Mouse (Mus musculus): ENCODE results near the gene Olfr1391. TPM values are rescaled to one million over a fixed set of nuclear protein-coding genes. Genes with fewer than 3 reads are reported as not detected.
A peak's percentile ranks its signal among the peaks of the same experiment; 100 is the strongest.
"Not testable (repeated sequence)": the region's sequence is repeated elsewhere in the genome, so short reads cannot be mapped to it uniquely, and the experiment has no call there.

Olfr1391 gene
- not detected in 2 replicates for polyA plus RNA-seq (2014; fragmentation: Nextera tagmentation; extraction: Ambion mirVana)

DNA sequence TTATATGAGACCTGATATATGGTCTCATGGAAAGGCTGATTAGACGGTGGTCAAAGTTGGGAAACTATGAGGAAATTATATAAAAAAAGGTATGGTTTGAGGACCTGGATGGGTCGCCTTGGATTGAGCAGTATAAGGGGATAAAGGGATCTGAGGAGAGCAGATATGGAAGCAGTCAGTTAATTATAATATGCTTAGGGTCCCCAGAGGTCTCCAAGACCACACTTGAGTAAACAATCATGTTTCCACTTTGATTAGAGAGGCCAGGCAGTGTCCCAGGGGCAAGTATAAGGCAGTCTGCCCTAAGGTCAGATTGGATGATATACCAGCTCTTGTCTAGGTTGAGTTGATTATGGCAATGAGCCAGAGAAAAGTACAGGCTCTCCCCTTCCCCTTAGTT, at the start of gene Olfr1391:
TSS of gene Olfr1391 (plus strand) at position 301 of the 400 bp plus-strand sequence.
- Histone ChIP-seq H3K9me3 (ENCODE audit: control insufficient read depth, low read length) (no peaks in the 10 kb centered on the region), H3K4me1 (ENCODE audit: control insufficient read depth, insufficient read depth, low read length) (no peaks in the 10 kb centered on the region), H3K4me3 (ENCODE audit: low read depth, low read length) (no peak within 1 kb of the TSS), H3K36me3 (ENCODE audit: control insufficient read depth, insufficient read depth, low read length) (no peaks in the 10 kb centered on the region), H3K27ac (replicated peaks; ENCODE audit: low read depth, low read length) (no peak within 1 kb of the TSS), H3K4me2 (ENCODE audit: low read depth, low read length) (no peak within 1 kb of the TSS), H3K27me3 (replicated peaks; ENCODE audit: control insufficient read depth, insufficient read depth, low read length) (no peaks in the 10 kb centered on the region), H3K9ac (ENCODE audit: low read depth, low read length) (no peak within 1 kb of the TSS)
- WGBS: 74% methylated on average over 2 of the region's 2 CpGs
- ATAC-seq (ENCODE audit: low read depth) (no peak), DNase-seq (ENCODE audit: low spot score) (no peak)

GRCm38 (mm10) chr11:49273834-49274519, 48.6 kb upstream of the Olfr1391 start:
- DNase-seq (ENCODE audit: low spot score): no peak
- no peak overlapping the region for H3K4me2 ChIP-seq (ENCODE audit: low read depth, low read length)
- WGBS: 52% methylated on average over 11 of the region's 11 CpGs
- H3K4me1 ChIP-seq (ENCODE audit: control insufficient read depth, insufficient read depth, low read length): no peaks in the 10 kb centered on the region
- H3K4me3 ChIP-seq (ENCODE audit: low read depth, low read length): no peak overlapping the region
- no peak for ATAC-seq (ENCODE audit: low read depth)
- no peak overlapping the region for H3K9ac ChIP-seq (ENCODE audit: low read depth, low read length)
- no peaks in the 10 kb centered on the region for H3K9me3 ChIP-seq (ENCODE audit: control insufficient read depth, low read length)
- H3K27me3 ChIP-seq (replicated peaks; ENCODE audit: control insufficient read depth, insufficient read depth, low read length): no peaks in the 10 kb centered on the region
- H3K36me3 ChIP-seq (ENCODE audit: control insufficient read depth, insufficient read depth, low read length): no peaks in the 10 kb centered on the region
- no peak overlapping the region for H3K27ac ChIP-seq (replicated peaks; ENCODE audit: low read depth, low read length)

DNA sequence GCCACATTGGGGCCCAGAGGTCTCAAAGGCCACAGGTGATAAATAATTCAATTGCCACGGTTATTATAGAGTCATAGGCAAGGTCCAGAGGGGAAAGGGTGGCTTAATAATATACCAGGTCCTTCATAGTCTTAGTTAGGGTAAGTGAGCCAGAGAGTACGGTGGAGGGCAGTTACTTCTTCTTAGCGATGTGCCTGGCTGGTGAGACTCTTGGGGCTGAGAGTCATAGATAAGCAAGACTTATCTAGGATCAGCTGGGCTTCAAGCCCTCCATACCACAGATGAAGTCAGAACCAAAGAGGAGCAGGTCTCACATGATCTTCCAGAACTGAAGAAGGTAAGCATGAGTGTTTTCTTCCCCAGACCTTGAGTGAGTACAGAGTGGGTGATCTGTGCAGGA, 44.3 kb upstream of the Olfr1391 start, which contains the start of gene Olfr1393:
TSS of gene Olfr1393 (plus strand) at position 83 of the 400 bp plus-strand sequence.
- ATAC-seq (ENCODE audit: low read depth): no peak
- H3K9ac ChIP-seq (ENCODE audit: low read depth, low read length): no peak within 1 kb of the TSS
- WGBS: 84% methylated on average over 3 of the region's 3 CpGs

GRCm38 (mm10) chr11:49284982-49285381, 37.6 kb upstream of the Olfr1391 start, which contains the start of gene Olfr1392:
Gene Olfr1392 (plus strand): TSS chr11:49285282.
- not testable (repeated sequence) for H3K4me2 ChIP-seq (ENCODE audit: low read depth, low read length)

More for the DNA sequence above, 44.3 kb upstream of the Olfr1391 start, which contains the start of gene Olfr1393:
- DNase-seq (ENCODE audit: low spot score): no peak
- H3K27ac ChIP-seq (replicated peaks; ENCODE audit: low read depth, low read length): no peak within 1 kb of the TSS
- H3K27me3 ChIP-seq (replicated peaks; ENCODE audit: control insufficient read depth, insufficient read depth, low read length): no peaks in the 10 kb centered on the region
- no peaks in the 10 kb centered on the region for H3K36me3 ChIP-seq (ENCODE audit: control insufficient read depth, insufficient read depth, low read length)
- no peaks in the 10 kb centered on the region for H3K9me3 ChIP-seq (ENCODE audit: control insufficient read depth, low read length)
- H3K4me3 ChIP-seq (ENCODE audit: low read depth, low read length): no peak within 1 kb of the TSS
- no peak within 1 kb of the TSS for H3K4me2 ChIP-seq (ENCODE audit: low read depth, low read length)
- H3K4me1 ChIP-seq (ENCODE audit: control insufficient read depth, insufficient read depth, low read length): no peaks in the 10 kb centered on the region

GRCm38 (mm10) chr11:49287251-49287650, 35.3 kb upstream of the Olfr1391 start:
- ATAC-seq (ENCODE audit: low read depth): no peak
- Histone ChIP-seq H3K27me3 (replicated peaks; ENCODE audit: control insufficient read depth, insufficient read depth, low read length) (no peaks in the 10 kb centered on the region), H3K9ac (ENCODE audit: low read depth, low read length) (no peak overlapping the region), H3K4me3 (ENCODE audit: low read depth, low read length) (no peak overlapping the region), H3K27ac (replicated peaks; ENCODE audit: low read depth, low read length) (no peak overlapping the region), H3K4me1 (ENCODE audit: control insufficient read depth, insufficient read depth, low read length) (no peaks in the 10 kb centered on the region), H3K36me3 (ENCODE audit: control insufficient read depth, insufficient read depth, low read length) (no peaks in the 10 kb centered on the region), H3K4me2 (ENCODE audit: low read depth, low read length) (no peak overlapping the region), H3K9me3 (ENCODE audit: control insufficient read depth, low read length) (no peaks in the 10 kb centered on the region)
- WGBS: 68% methylated on average over 2 of the region's 2 CpGs
- no peak for DNase-seq (ENCODE audit: low spot score)

More at GRCm38 (mm10) chr11:49284982-49285381, 37.6 kb upstream of the Olfr1391 start, which contains the start of gene Olfr1392:
- DNase-seq (ENCODE audit: low spot score); H3K4me3 ChIP-seq (ENCODE audit: low read depth, low read length); H3K27ac ChIP-seq (replicated peaks; ENCODE audit: low read depth, low read length); H3K9me3 ChIP-seq (ENCODE audit: control insufficient read depth, low read length); H3K27me3 ChIP-seq (replicated peaks; ENCODE audit: control insufficient read depth, insufficient read depth, low read length); H3K4me1 ChIP-seq (ENCODE audit: control insufficient read depth, insufficient read depth, low read length); H3K36me3 ChIP-seq (ENCODE audit: control insufficient read depth, insufficient read depth, low read length); H3K9ac ChIP-seq (ENCODE audit: low read depth, low read length); ATAC-seq (ENCODE audit: low read depth): not testable (repeated sequence)
- WGBS: 45% methylated on average over 1 of the region's 1 CpGs

DNA sequence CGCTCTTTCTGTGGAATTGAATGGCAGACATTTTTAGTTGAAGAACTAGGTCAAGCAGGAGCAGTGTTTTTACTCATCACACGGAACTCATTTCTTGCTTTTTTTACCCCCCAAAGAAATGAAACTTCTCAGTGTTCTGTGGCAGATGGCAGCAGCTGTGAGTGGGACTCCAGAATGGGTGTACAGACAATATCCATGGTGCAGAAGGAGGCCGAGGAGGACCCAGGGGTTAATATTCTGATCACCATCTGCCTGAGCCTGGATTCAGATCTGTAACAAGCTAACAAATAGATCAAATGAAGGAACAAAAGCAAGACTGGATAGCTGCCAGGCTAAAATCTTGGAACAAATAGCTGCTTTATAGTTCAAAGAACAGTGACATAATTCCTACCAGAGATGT, 29.8 kb upstream of the Olfr1391 start:
- Histone ChIP-seq H3K9ac (ENCODE audit: low read depth, low read length) (no peak overlapping the region), H3K4me3 (ENCODE audit: low read depth, low read length) (no peak overlapping the region), H3K4me1 (ENCODE audit: control insufficient read depth, insufficient read depth, low read length) (no peaks in the 10 kb centered on the region), H3K9me3 (ENCODE audit: control insufficient read depth, low read length) (no peaks in the 10 kb centered on the region), H3K4me2 (ENCODE audit: low read depth, low read length) (no peak overlapping the region), H3K27ac (replicated peaks; ENCODE audit: low read depth, low read length) (no peak overlapping the region), H3K36me3 (ENCODE audit: control insufficient read depth, insufficient read depth, low read length) (no peaks in the 10 kb centered on the region), H3K27me3 (replicated peaks; ENCODE audit: control insufficient read depth, insufficient read depth, low read length) (no peaks in the 10 kb centered on the region)
- DNase-seq (ENCODE audit: low spot score) (peak; percentile 20), ATAC-seq (ENCODE audit: low read depth) (no peak)
- 68% methylated on average over 3 of the region's 3 CpGs for WGBS

DNA sequence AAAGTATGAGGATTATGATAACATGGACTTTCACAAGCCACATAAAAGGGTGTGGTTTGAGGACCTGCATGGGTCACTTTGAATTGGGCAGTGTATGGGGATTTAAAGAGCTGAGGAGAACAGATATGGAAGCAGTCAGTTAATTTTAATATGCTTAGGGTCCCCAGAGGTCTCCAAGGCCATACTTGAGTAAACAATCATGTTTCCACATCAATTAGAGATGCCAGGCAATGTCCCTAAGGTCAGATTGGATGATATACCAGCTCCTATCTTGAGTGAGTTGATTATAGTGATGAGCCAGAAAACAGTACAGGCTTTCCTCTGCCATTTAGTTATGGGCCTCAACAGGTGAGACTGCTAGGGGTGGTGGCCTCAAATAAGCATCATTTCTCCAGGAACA, 18.1 kb upstream of the Olfr1391 start, which contains the start of gene Olfr10:
TSS of gene Olfr10 (plus strand) at position 301 of the 400 bp plus-strand sequence.
- ATAC-seq (ENCODE audit: low read depth): no peak

GRCm38 (mm10) chr11:49308547-49308946, 14.0 kb upstream of the Olfr1391 start:
- H3K36me3 ChIP-seq (ENCODE audit: control insufficient read depth, insufficient read depth, low read length); H3K9me3 ChIP-seq (ENCODE audit: control insufficient read depth, low read length); H3K4me2 ChIP-seq (ENCODE audit: low read depth, low read length); H3K27me3 ChIP-seq (replicated peaks; ENCODE audit: control insufficient read depth, insufficient read depth, low read length); ATAC-seq (ENCODE audit: low read depth); H3K4me1 ChIP-seq (ENCODE audit: control insufficient read depth, insufficient read depth, low read length); DNase-seq (ENCODE audit: low spot score); H3K9ac ChIP-seq (ENCODE audit: low read depth, low read length); H3K27ac ChIP-seq (replicated peaks; ENCODE audit: low read depth, low read length); H3K4me3 ChIP-seq (ENCODE audit: low read depth, low read length): not testable (repeated sequence)
- 86% methylated on average over 5 of the region's 5 CpGs for WGBS

More for the DNA sequence above, 18.1 kb upstream of the Olfr1391 start, which contains the start of gene Olfr10:
- H3K4me2 ChIP-seq (ENCODE audit: low read depth, low read length): no peak within 1 kb of the TSS
- no peaks in the 10 kb centered on the region for H3K36me3 ChIP-seq (ENCODE audit: control insufficient read depth, insufficient read depth, low read length)
- no peak within 1 kb of the TSS for H3K9ac ChIP-seq (ENCODE audit: low read depth, low read length)
- H3K4me3 ChIP-seq (ENCODE audit: low read depth, low read length): no peak within 1 kb of the TSS
- no peak within 1 kb of the TSS for H3K27ac ChIP-seq (replicated peaks; ENCODE audit: low read depth, low read length)
- no peaks in the 10 kb centered on the region for H3K27me3 ChIP-seq (replicated peaks; ENCODE audit: control insufficient read depth, insufficient read depth, low read length)
- H3K4me1 ChIP-seq (ENCODE audit: control insufficient read depth, insufficient read depth, low read length): no peaks in the 10 kb centered on the region
- no peak for DNase-seq (ENCODE audit: low spot score)
- H3K9me3 ChIP-seq (ENCODE audit: control insufficient read depth, low read length): no peaks in the 10 kb centered on the region

DNA sequence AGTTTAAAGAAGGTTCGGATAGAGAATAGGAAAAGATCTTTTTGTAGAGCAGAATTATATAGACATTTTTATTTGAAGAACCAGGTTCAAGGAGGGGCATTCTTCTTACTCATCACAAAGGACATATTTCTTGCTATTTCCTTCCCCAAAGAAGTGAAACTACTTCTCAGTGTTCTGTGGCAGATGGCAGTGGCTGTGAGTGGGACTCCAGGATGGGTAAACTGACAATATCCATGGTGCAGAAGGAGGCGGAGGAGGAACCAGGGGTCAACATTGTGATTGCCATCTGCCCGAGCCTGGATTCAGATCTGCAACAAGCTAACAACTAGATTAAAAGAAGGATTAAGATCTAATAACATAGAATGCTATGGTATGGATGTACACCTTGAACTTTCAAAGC, 4.2 kb downstream of the Olfr1391 start:
- Histone ChIP-seq H3K27ac (replicated peaks; ENCODE audit: low read depth, low read length) (no peak overlapping the region), H3K27me3 (replicated peaks; ENCODE audit: control insufficient read depth, insufficient read depth, low read length) (no peaks in the 10 kb centered on the region), H3K4me1 (ENCODE audit: control insufficient read depth, insufficient read depth, low read length) (no peaks in the 10 kb centered on the region), H3K9me3 (ENCODE audit: control insufficient read depth, low read length) (no peaks in the 10 kb centered on the region), H3K4me2 (ENCODE audit: low read depth, low read length) (no peak overlapping the region), H3K4me3 (ENCODE audit: low read depth, low read length) (no peak overlapping the region), H3K36me3 (ENCODE audit: control insufficient read depth, insufficient read depth, low read length) (no peaks in the 10 kb centered on the region), H3K9ac (ENCODE audit: low read depth, low read length) (no peak overlapping the region)
- no peak for ATAC-seq (ENCODE audit: low read depth)
- DNase-seq (ENCODE audit: low spot score): no peak
- 82% methylated on average over 3 of the region's 3 CpGs for WGBS
